ENCODE assay signal across 32 mouse cellular contexts in the genomic region with DNA sequence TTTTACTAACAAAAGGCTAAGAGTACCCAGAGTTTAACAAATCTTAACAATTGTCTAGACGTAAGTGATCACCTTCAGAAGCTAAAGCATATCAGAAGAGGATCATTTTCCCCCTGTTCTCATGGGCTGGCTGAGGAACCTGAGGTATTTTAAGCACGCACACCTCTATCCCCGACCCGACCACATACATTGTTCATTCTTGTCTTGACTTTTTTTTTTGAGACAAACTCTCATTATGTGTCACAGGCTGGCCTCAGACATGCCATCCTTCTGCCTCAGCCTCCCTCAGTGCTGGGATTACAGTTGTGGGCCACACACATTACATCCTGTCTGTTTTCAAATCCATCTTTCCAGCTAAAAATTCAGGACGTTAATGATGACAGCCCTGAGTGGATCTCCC.
"Had no signal": no experiment of that assay in that cellular context is flagged by ENCODE, and none has a peak within 500 bp of the region (broad histone marks: within the 10 kb centered on the region; RNA-seq: fewer than 3 reads in every experiment).

No protein-coding gene starts in this region.

- H3K36me3 ChIP-seq: heart, embryonic 10.5 days; heart, embryonic 12.5 days; heart, embryonic 13.5 days; heart, embryonic 15.5 days; hindbrain, embryonic 10.5 days; hindbrain, embryonic 12.5 days; hindbrain, embryonic 13.5 days; hindbrain, embryonic 15.5 days; intestine, embryonic 15.5 days; kidney, embryonic 15.5 days had no signal

- H3K4me2 ChIP-seq: heart, embryonic 11.5 days; heart, embryonic 12.5 days; heart, embryonic 13.5 days; heart, embryonic 15.5 days; hindbrain, embryonic 12.5 days; hindbrain, embryonic 13.5 days; hindbrain, embryonic 14.5 days; hindbrain, embryonic 15.5 days; intestine, embryonic 15.5 days; kidney, embryonic 15.5 days had no signal

- H3K9me3 ChIP-seq: heart, embryonic 10.5 days; heart, embryonic 12.5 days; heart, embryonic 13.5 days; heart, embryonic 15.5 days; hindbrain, embryonic 10.5 days; hindbrain, embryonic 12.5 days; hindbrain, embryonic 13.5 days; hindbrain, embryonic 15.5 days; intestine, embryonic 15.5 days; kidney, embryonic 15.5 days had no signal

- H3K27me3 ChIP-seq: heart, embryonic 12.5 days; heart, embryonic 13.5 days; heart, embryonic 15.5 days; hindbrain, embryonic 12.5 days; hindbrain, embryonic 13.5 days; hindbrain, embryonic 15.5 days; intestine, embryonic 15.5 days; kidney, embryonic 15.5 days had no signal

- H3K9ac ChIP-seq: heart, embryonic 12.5 days; heart, embryonic 13.5 days; heart, embryonic 15.5 days; hindbrain, embryonic 12.5 days; hindbrain, embryonic 13.5 days; hindbrain, embryonic 14.5 days; hindbrain, embryonic 15.5 days; intestine, embryonic 15.5 days; kidney, embryonic 15.5 days had no signal

- H3K4me3 ChIP-seq: heart, embryonic 10.5 days; heart, embryonic 12.5 days; heart, embryonic 13.5 days; heart, embryonic 15.5 days; hindbrain, embryonic 10.5 days; hindbrain, embryonic 12.5 days; hindbrain, embryonic 13.5 days; hindbrain, embryonic 15.5 days; intestine, embryonic 15.5 days; kidney, embryonic 15.5 days; layer of hippocampus, adult 2 months; left cerebral cortex, adult 2 months had no signal

- H3K4me1 ChIP-seq: heart, embryonic 10.5 days; heart, embryonic 12.5 days; heart, embryonic 13.5 days; heart, embryonic 15.5 days; hindbrain, embryonic 12.5 days; hindbrain, embryonic 13.5 days; hindbrain, embryonic 15.5 days; intestine, embryonic 15.5 days; kidney, embryonic 15.5 days had no signal

- H3K27ac ChIP-seq: heart, embryonic 10.5 days; heart, embryonic 13.5 days; heart, embryonic 15.5 days; hindbrain, embryonic 10.5 days; hindbrain, embryonic 12.5 days; hindbrain, embryonic 13.5 days; hindbrain, embryonic 14.5 days; hindbrain, embryonic 15.5 days; hindbrain, postnatal 0 days; intestine, embryonic 15.5 days; kidney, embryonic 15.5 days; kidney, postnatal 0 days; layer of hippocampus, adult 2 months; left cerebral cortex, adult 2 months had no signal

- DNase-seq: heart, postnatal 10 days; heart, postnatal 14 days; heart, postnatal 36 days; heart, postnatal 4 days; kidney, adult 11 months; kidney, adult 18-20 months; kidney, adult 2 months; kidney, adult 8-10 months; kidney, adult 9 months; kidney, postnatal 10 days; kidney, postnatal 14 days; kidney, postnatal 25 days; kidney, postnatal 36 days; kidney, postnatal 4 days; layer of hippocampus, adult 9-11 months; layer of hippocampus, postnatal 36 days had no signal
